Comparison of ENCODE assay signal across 9 mouse cellular contexts in the genomic region with DNA sequence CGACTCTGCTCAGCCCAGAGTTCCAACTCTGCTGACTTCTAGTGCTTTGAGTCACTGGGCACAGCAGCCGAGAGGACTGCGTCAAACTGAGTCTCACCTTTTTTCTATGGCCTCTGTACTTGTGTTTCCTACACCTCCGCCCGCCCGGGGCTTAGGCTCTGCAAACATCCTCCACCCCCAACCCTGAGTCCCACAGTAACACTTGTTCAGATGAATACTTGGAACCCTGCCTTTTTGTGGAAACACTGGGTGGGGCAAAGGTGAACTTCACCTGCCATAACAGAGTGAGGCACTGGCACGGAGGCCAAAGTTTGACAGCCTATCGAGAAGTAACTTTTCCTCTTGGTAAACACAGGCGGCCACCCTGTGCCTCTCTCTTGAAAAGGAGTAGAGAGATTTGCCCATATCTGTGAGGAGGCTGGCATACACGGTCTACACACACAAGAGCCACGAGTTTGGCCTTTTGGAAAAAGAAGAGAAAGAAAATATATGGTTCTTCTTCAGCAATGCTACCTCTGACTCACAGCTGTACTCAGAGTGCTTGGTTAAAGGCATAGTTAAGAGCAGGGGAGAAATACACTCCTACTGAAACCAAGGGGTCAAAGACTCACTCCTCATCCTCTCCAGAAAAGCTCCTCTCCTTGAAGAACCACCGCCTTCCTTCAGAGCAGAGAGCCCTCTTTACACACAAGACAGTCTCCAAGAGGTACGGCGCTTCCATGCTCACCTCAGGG.
DNase-seq lines count a peak whose midpoint lies in the region; ATAC-seq and TF ChIP-seq lines count a peak whose summit lies in the region.
"Had no signal": no experiment of that assay in that cellular context is flagged by ENCODE, and none has a peak within 500 bp of the region (broad histone marks: within the 10 kb centered on the region; RNA-seq: fewer than 3 reads in every experiment).

No protein-coding gene starts in this region.

- H3K27ac ChIP-seq in heart, embryonic 13.5 days (replicated peaks), result no peak overlapping the region
- peak overlapping the region; percentile 16 for H3K27ac ChIP-seq in limb, embryonic 10.5 days

- no peak overlapping the region for H3K4me3 ChIP-seq in heart, embryonic 13.5 days
- peak overlapping the region; percentile 24; the same call in 1 of the 2 replicates for H3K4me3 ChIP-seq in E14TG2a.4 (replicated peaks; ENCODE audit: low read length)
- H3K4me3 ChIP-seq in limb, embryonic 10.5 days, result no peak overlapping the region

- peaks cover 34% of the 10 kb centered on the region for H3K27me3 ChIP-seq in heart, embryonic 13.5 days (replicated peaks)
- H3K27me3 ChIP-seq in E14TG2a.4 (ENCODE audit: insufficient read depth, low read length), result no peaks in the 10 kb centered on the region
- H3K27me3 ChIP-seq in limb, embryonic 10.5 days (ENCODE audit: low read depth, poor library complexity, severe bottlenecking), result no peaks in the 10 kb centered on the region

- no peaks in the 10 kb centered on the region for H3K9me3 ChIP-seq in heart, embryonic 13.5 days
- H3K9me3 ChIP-seq in E14TG2a.4 (ENCODE audit: low read length), result no peaks in the 10 kb centered on the region
- H3K9me3 ChIP-seq in limb, embryonic 10.5 days (replicated peaks), result no peaks in the 10 kb centered on the region

- WGBS in heart, embryonic 13.5 days, result 78% methylated on average over 14 of the region's 14 CpGs
- whole genome bisulfite sequencing in limb, embryonic 10.5 days, result 93% methylated on average over 14 of the region's 14 CpGs

- H3K4me2 ChIP-seq in heart, embryonic 13.5 days, result peak overlapping the region; percentile 43

- ATAC-seq in heart, embryonic 13.5 days (ENCODE audit: extremely low read depth, insufficient number of reproducible peaks, low FRiP score, low TSS enrichment), result no peak
- ATAC-seq in megakaryocyte, adult 5-6 weeks (ENCODE audit: poor library complexity, severe bottlenecking), result 0 out of 2 replicates have a peak, but pooled peaks have one; percentile 22
- ATAC-seq in monocyte, adult 5-6 weeks (replicated peaks; ENCODE audit: insufficient number of reproducible peaks, low FRiP score, low TSS enrichment, poor library complexity, severe bottlenecking), result no peak

- peaks cover 19% of the 10 kb centered on the region for H3K4me1 ChIP-seq in heart, embryonic 13.5 days
- peaks cover 83% of the 10 kb centered on the region for H3K4me1 ChIP-seq in E14TG2a.4 (replicated peaks; ENCODE audit: low read depth, low read length)
- H3K4me1 ChIP-seq in limb, embryonic 10.5 days, result peaks cover 32% of the 10 kb centered on the region

- H3K36me3 ChIP-seq in heart, embryonic 13.5 days, result no peaks in the 10 kb centered on the region
- H3K36me3 ChIP-seq in E14TG2a.4 (ENCODE audit: insufficient read depth, low read length), result peaks cover 40% of the 10 kb centered on the region
- H3K36me3 ChIP-seq in limb, embryonic 10.5 days, result 0 out of 2 replicates have a peak, but pooled peaks cover 3% of the 10 kb centered on the region

- H3K9ac ChIP-seq in heart, embryonic 13.5 days, result 0 out of 2 replicates have a peak overlapping the region, but pooled peaks have one; percentile 25

- no peak for TF ChIP-seq CTCF in E14TG2a.4 (conservative IDR thresholded peaks at IDR 0.05; ENCODE audit: low read length)

- intact Hi-C loops in heart, postnatal 25 days (cut with DNase I), result no loop called here

- no peak for DNase-seq in heart, postnatal 25 days (ENCODE audit: low spot score)
- DNase-seq in limb, embryonic 10.5 days (ENCODE audit: low spot score), result no peak
- no peak for DNase-seq in gastrocnemius, postnatal 4 days (ENCODE audit: low spot score in 2 of 2)
- DNase-seq in cerebellum, adult 11-12 months, result no peak
- DNase-seq: adrenal gland, adult 8-10 months had no signal
